Mouse (Mus musculus) small intestine, adult 2 months (tissue): ENCODE measurements around the gene Thy1. TPM values are rescaled to one million over a fixed set of nuclear protein-coding genes. Genes with fewer than 3 reads are reported as not detected.

Experiments used
- H3K27ac ChIP-seq: fragments of 200-500 bp; 2 replicates; pipeline ENCODE4 v1.5.1; 2012; ENCODE audit warnings: low read depth, low read length, control low read depth, inconsistent platforms; ENCODE audit not compliant: insufficient read depth
- H3K27me3 ChIP-seq: fragments of 200-500 bp; 2 replicates; pipeline ENCODE4 v1.6.1; 2012; ENCODE audit warnings: mild to moderate bottlenecking, moderate library complexity, low read length, inconsistent platforms; ENCODE audit not compliant: control insufficient read depth, insufficient read depth
- H3K36me3 ChIP-seq: fragments of 200-500 bp; 2 replicates; pipeline ENCODE4 v1.6.1; 2012; ENCODE audit warnings: mild to moderate bottlenecking, low read length, control low read depth, inconsistent platforms; ENCODE audit not compliant: control insufficient read depth, insufficient read depth
- H3K4me1 ChIP-seq: fragments of 200-500 bp; 2 replicates; pipeline ENCODE4 v1.6.1; 2012; ENCODE audit warnings: low read length, inconsistent platforms, mixed read lengths; ENCODE audit not compliant: control insufficient read depth, insufficient read depth, insufficient read length
- H3K4me3 ChIP-seq: fragments of 200-500 bp; 2 replicates; pipeline ENCODE4 v1.5.1; 2012; ENCODE audit warnings: low read depth, mild to moderate bottlenecking, control low read depth, inconsistent platforms, low read length, moderate library complexity
- CTCF ChIP-seq: fragments of 200-500 bp; IDR thresholded peaks from 2 replicates; pipeline ENCODE4 v1.5.1; 2012; ENCODE audit warnings: low read depth, mild to moderate bottlenecking, control low read depth, inconsistent platforms, low read length, moderate library complexity, mixed read lengths; ENCODE audit not compliant: insufficient replicate concordance, insufficient read length; ENCODE audit errors: extremely low read depth
- POLR2A ChIP-seq: fragments of 200-500 bp; IDR thresholded peaks from 2 replicates; pipeline ENCODE4 v1.6.1; 2012; ENCODE audit warnings: low read depth, mild to moderate bottlenecking, control low read depth, inconsistent platforms, low read length, moderate library complexity
- WGBS: fragments of 180-500 bp; shearing (Covaris S2); methylation state at CpG from one replicate; pipeline ENCODE4 v1.1.7; 2018; 5-methylcytosine and 5-hydroxymethylcytosine counted together
- polyA plus RNA-seq: library from polyadenylated mRNA; depleted of rRNA; stranded (reverse); fragments of >200 nt; gene quantifications from 2 replicates; pipeline ENCODE4 v1.2.3, GENCODE M21; 2012

Gene Thy1
- polyA plus RNA-seq, 1 experiment, result 20.7 TPM

GRCm38 (mm10) chr9:44084236-44084635, 41.1 kb downstream of the Thy1 start:
- Histone ChIP-seq H3K27me3 (no peaks in the 10 kb centered on the region), H3K27ac (peak overlapping the region; percentile 96), H3K4me3 (peak overlapping the region; percentile 81), H3K4me1 (peaks cover 44% of the 10 kb centered on the region), H3K36me3 (no peaks in the 10 kb centered on the region)
- no peak for TF ChIP-seq POLR2A
- TF ChIP-seq CTCF, result no peak
- 2% methylated on average over 14 of the region's 14 CpGs for WGBS

- no peak; the same call in 1 of the 2 replicates for TF ChIP-seq CTCF
- peak; percentile 88; the same call in 1 of the 2 replicates for TF ChIP-seq POLR2A
- Histone ChIP-seq H3K4me3 (peak overlapping the region; percentile 81), H3K36me3 (0 out of 2 replicates have a peak, but pooled peaks cover 2% of the 10 kb centered on the region), H3K27me3 (no peaks in the 10 kb centered on the region), H3K4me1 (peaks cover 41% of the 10 kb centered on the region), H3K27ac (peak overlapping the region; percentile 96)
- WGBS, result under 1% methylated on average over 61 of the region's 62 CpGs
Observed at GRCm38 (mm10) chr9:44084659-44085229, 41.6 kb downstream of the Thy1 start.

GRCm38 (mm10) chr9:44085276-44085675, 42.1 kb downstream of the Thy1 start:
- TF ChIP-seq CTCF (no peak), POLR2A (no peak)
- 5% methylated on average over 10 of the region's 10 CpGs for WGBS
- H3K27ac ChIP-seq, result peak overlapping the region; percentile 94

DNA sequence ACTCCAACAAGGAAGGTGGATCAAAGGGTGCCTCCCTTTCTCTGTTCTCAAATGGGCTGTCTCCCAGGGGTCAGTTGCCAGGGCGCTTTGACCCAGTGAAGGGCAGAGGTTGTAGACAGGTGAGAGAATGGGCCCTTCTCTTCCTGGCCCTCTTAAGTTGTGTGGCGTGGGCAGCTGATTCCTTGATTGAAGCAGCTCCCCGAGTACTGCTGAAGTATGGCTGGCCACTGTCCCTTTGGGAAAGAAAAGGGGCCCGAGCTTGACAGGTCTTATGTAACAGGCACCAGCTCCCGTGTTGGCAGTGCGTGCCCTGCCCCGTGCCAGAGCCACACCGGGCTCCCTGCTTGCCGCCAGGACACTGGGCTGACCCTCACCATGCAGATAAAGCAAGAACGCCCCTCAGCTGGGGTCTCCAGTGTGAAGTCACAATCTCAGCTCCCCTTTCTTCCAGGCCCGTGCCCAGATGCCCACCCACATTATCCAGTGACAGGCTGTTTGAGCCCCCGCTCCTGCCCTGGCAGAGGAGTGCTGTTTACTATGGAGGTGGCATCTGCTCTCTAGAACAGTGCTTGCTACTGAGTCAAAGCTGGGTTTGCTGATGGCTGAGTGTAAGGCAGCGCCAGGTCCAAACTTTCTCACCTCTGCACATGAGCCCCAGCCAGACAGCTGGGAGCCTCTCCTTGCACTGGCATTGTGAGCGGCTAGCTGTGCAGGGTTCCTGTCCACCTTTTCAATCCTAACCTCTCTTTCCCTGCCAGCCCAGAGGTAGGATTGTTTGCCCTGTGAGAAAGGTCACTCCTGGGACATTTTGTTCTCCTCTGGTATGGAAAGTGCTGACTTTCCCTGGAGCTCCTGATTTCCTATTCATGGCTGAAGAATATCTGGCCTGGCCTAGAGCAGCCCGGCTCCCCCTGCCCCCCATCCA, 42.8 kb downstream of the Thy1 start:
- peaks cover 7% of the 10 kb centered on the region for H3K36me3 ChIP-seq
- peaks cover 29% of the 10 kb centered on the region for H3K4me1 ChIP-seq
- peak overlapping the region; percentile 94 for H3K27ac ChIP-seq
- H3K27me3 ChIP-seq, result no peaks in the 10 kb centered on the region
- 25% methylated on average over 15 of the region's 15 CpGs for WGBS
- H3K4me3 ChIP-seq, result peak overlapping the region; percentile 81
- TF ChIP-seq POLR2A, result no peak; the same call in 1 of the 2 replicates
- no peak for TF ChIP-seq CTCF

More at GRCm38 (mm10) chr9:44085276-44085675, 42.1 kb downstream of the Thy1 start:
- peak overlapping the region; percentile 81 for H3K4me3 ChIP-seq
- no peaks in the 10 kb centered on the region for H3K27me3 ChIP-seq
- 0 out of 2 replicates have a peak, but pooled peaks cover 3% of the 10 kb centered on the region for H3K36me3 ChIP-seq
- H3K4me1 ChIP-seq, result peaks cover 37% of the 10 kb centered on the region

DNA sequence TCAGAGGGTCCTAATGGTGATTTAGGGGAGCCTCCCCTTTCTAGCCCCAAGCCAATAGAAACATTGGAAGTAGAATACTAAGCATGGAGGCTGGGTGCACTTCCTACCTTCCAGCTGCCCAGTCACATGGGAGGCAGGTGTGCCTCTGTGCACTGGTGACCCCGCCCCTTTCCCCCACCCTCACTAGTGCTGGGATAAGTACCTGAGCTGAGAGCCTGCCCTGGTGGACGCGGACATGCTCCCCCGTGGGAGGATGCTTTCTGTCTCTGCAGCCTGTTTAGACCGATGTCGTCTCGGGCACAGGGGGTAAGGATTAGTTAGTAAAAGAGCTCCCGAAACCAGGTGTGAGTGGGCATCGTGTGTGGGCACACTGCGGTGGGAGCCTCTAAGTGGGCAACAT, 43.8 kb downstream of the Thy1 start:
- no peaks in the 10 kb centered on the region for H3K27me3 ChIP-seq
- TF ChIP-seq POLR2A (peak; percentile 43; the same call in 1 of the 2 replicates), CTCF (no peak)
- H3K36me3 ChIP-seq, result peaks cover 17% of the 10 kb centered on the region
- peak overlapping the region; percentile 48 for H3K4me3 ChIP-seq
- WGBS, result 32% methylated on average over 10 of the region's 10 CpGs
- H3K4me1 ChIP-seq, result peaks cover 23% of the 10 kb centered on the region
- H3K27ac ChIP-seq, result no peak overlapping the region; the same call in 1 of the 2 replicates

DNA sequence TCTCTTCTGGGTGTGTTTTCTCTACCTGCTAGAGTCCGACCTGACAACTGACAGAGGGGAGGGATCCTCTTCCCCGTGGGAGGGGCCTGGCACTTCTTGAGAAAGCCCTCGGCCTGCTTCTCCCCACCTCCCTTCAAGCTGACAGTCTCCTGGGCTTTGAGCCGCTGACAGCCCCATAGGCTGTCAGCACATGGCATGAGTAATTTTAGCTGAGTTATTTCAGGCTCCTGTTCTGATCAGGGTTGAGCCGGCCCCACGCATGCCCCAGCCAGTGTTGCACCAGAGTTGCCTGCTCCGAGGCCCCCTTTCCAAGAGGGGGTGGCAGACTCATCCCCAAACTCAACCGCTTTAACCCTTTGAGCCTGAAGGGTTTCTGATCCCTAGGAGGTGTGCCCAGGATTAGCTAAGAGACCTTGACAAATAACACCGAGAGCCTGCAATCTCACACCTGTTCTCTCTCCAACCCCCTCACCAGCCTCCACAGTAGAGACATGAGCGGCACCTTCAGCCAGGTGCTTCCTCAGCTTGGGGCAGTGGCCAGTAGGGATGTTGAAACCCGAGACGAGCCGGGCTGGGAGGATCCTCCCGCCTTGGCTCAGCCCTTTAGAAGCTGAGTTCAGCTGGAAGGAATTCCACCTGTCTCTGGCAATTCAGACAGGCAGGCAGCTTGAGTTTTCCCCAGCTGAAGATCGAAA, 44.7 kb downstream of the Thy1 start:
- Histone ChIP-seq H3K4me3 (peak overlapping the region; percentile 45), H3K36me3 (peaks cover 25% of the 10 kb centered on the region), H3K27ac (peak overlapping the region; percentile 34; the same call in 1 of the 2 replicates), H3K4me1 (peaks cover 18% of the 10 kb centered on the region), H3K27me3 (no peaks in the 10 kb centered on the region)
- 11% methylated on average over 15 of the region's 15 CpGs for WGBS
- TF ChIP-seq POLR2A (no peak), CTCF (no peak)
